Mouse (Mus musculus) ZHBTc4 (cell line): ENCODE results near the gene Uts2b.
A peak's percentile ranks its signal among the peaks of the same experiment; 100 is the strongest.

Experiments
- DNase-seq: peaks from one replicate; pipeline ENCODE4 v3.0.0-alpha.2; 2011; ENCODE audit warnings: low read depth, low spot score

The Uts2b gene

DNA sequence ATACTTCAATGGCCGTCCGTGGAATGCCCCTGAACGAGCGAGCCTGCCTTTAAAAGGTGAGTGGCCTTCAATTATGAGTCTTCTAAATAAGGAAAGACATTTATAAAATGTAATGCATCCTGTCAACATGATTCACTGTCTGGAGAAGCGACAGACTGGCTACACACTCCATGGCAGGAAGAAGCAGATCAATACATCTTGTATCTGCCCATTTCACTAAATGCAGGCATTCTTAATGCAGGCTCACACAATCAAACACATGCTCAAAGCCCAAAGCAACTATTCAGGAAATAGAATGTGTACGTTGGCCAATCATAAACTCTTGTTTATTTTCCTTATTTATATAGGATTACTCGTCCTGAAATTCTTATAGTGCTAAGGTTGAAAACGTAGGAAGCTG is at the start of gene Uts2b:
Gene Uts2b, minus strand, starts transcription at position 49 of the 400 bp plus-strand sequence.
- DNase-seq, result no peak

GRCm38 (mm10) chr16:27417632-27418031 is 47.6 kb upstream of the Uts2b start:
- DNase-seq, result no peak

GRCm38 (mm10) chr16:27416937-27417584 is 47.0 kb upstream of the Uts2b start:
- no peak for DNase-seq

DNA sequence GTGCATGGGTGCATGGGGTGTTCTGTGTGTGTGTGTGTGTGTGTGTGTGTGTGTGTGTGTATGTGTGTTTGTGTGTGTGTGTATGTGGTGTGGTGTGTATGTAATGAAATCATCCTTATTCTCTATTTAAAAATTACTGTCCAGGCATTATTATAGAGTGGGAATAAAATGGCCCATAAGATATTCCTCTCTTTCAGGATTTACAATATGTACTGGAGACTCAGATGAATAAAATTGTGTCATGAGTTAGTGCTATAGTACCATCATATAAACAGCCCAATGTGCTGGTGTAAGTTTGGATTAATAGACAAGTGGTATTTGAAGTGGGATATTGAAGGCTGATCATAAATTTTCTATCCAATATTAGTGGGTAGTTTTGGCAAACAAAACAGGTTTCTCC is 34.1 kb upstream of the Uts2b start:
- DNase-seq, result no peak

DNA sequence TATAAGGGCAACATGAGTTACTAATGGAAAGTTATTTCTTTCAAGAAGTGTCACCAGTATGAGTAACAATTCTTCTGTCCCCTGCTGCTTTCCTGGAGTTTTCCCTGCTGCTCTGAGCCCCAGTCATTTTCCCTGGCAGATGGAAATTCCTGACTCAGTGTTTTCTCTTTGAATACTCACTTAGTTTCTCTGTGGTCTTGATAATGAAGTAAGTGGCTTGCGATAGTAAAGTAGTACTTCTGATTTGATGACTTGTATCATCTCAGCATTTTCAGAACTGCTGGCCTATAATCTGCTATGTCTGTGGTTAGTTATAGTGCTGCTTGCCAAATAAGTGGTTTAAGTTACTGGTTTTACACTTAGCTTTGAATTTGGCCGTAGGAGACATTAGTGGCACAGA is 31.5 kb upstream of the Uts2b start:
- DNase-seq, result no peak

DNA sequence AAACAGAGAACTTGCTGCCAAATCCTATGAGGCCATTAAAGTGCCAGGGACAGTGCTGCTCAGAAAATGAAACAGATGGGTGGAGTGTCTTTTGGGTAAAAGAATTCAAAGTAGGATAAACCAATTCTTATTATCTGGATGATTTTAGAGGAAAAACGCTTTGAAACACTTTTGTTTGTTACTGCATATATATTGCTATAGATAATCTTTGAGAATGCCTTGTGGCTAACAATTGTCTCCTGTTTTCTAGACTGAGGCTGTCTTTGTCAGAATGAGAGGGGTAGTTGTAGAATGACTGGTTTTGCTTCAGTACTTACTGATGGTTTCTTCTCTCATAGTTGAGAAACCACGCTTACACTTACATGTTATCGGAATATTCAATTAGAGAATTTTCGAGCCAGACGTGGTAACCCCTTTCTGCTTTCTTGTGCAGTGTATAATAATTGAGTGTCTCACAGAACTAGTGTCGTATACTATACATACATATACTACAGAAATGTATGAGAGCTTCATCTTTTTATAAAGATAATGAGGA is 29.7 kb upstream of the Uts2b start:
- DNase-seq, result no peak

GRCm38 (mm10) chr16:27399026-27399718 is 29.1 kb upstream of the Uts2b start:
- DNase-seq, result no peak

GRCm38 (mm10) chr16:27396951-27397350 is 26.9 kb upstream of the Uts2b start:
- no peak for DNase-seq

GRCm38 (mm10) chr16:27395251-27396037 is 25.4 kb upstream of the Uts2b start:
- no peak for DNase-seq

GRCm38 (mm10) chr16:27391845-27392244 is 21.8 kb upstream of the Uts2b start:
- no peak for DNase-seq

DNA sequence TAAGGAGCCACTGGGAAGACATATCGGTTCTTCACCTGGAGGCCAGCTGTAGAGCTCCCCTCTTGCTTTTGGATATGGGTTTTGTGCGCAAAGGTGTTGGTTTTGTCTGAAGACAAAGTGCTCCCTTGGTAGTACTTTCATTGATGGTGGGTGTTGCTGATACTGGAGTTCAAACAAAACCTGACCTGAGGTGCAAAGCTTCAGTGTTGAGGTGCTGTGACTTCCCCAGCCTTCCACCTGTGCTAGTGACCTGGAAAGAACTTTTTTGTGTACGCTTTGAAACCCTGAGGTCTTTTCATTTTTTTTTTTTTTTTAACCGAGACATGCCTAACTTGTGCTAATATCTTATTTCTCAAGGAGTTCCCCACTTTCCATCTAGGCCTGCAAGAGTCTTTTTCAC is 20.3 kb upstream of the Uts2b start:
- no peak for DNase-seq

DNA sequence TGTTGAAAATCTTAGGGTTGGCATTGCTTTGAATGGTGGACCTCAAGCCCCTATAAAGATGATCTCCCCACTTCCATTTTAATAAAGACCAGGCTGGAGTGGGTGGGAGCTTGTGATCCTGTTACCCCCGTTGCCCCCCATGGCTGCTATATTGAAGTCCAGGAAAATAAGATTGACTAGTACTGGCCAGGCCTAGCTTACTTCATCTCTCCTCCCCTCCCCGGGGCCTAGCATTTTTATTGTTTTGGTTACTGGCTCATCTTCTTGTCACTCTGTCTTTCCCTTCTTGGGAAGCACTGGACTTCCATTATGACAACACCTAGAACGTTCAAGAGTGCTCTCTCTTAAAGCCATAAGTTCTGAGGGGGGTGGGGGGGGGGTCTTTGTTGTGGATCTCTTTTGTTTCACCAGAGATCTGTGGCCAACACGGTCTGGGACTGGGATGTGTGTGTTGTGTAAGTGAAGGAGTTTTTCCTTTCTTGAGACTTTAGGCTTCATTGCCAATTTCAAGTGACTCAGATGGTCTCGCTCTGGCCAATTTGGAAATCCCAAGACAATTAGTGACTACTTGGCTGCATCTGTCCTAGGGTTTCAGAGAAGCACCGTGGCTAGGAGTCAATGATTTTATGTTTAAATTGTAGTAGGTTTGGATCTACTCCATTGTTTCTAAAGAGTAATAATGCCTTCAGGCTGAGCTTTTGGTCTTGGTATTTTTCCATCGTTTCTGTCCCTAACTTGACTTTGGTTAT is 19.7 kb upstream of the Uts2b start:
- peak; percentile 3 for DNase-seq

- peak; percentile 89 for DNase-seq
Observed at GRCm38 (mm10) chr16:27388761-27389451, 18.9 kb upstream of the Uts2b start, which contains the start of gene Ccdc50. Gene Ccdc50, plus strand, starts transcription at chr16:27388869.

GRCm38 (mm10) chr16:27387634-27388611 is 17.9 kb upstream of the Uts2b start:
- DNase-seq, result no peak

DNA sequence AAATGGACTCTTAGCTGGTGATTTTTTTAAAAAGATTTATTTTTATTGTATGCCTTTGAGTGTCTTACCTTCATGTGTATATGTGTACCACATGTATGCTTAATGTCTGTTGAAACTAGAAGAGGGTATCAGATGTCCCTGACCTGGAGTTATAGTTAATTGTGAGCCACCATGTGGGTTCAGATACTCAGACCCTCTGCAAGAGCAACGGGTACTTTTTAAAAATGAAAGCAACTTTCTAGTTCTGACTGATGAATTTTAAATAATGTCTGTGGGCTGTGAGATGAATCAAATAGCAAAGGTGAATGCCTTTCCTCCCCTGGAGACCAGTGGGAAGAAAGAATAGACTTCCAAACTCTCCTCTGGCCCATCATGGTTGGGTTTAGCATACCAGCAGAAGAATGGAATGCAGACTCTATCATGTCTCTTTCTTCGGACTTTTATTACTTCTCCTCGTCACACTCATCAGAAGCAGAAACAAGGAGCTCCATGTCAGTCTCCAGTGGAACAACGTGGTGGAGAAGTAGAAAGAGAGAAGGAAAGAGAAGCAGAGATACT is 16.9 kb upstream of the Uts2b start:
- no peak for DNase-seq

GRCm38 (mm10) chr16:27385649-27386048 is 15.6 kb upstream of the Uts2b start:
- no peak for DNase-seq

DNA sequence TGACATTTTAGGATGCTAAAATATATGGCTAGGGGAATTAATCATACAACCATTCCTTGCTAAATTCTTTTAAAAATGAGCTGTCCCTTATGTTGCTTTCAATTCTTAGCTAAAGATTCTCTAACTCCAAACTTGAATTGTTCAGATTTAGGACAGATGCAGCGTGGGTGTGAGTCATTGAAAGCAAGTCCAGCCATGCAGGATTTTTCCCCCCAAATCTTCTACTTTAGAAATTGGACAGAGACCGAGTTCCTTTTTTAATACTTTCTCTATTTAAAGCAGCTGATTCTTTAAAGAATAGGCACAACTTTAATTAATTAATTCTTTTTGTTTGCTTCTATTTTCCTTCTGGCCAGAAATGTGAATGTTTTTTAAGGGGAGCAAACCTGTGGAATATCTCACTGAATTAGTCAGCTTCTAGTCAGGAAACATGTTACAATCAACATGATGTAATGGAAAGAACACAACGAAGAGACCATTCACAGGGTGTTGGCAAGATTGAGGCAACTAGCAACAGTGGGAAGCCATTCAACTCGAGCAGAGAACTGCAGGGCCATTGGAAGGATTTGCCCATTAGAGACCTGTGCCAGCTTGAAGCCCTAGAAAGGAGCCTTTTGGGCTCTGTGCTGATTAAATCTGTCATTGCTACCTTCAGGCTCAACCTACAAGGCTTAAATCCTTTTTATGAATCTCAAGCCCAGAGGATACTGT is 15.0 kb upstream of the Uts2b start:
- no peak for DNase-seq

GRCm38 (mm10) chr16:27382217-27382616 is 12.2 kb upstream of the Uts2b start:
- no peak for DNase-seq

GRCm38 (mm10) chr16:27376556-27376955 is 6.5 kb upstream of the Uts2b start:
- DNase-seq, result no peak
